Mouse (Mus musculus): ENCODE data around the gene Dbi.
A peak's percentile ranks its signal among the peaks of the same experiment; 100 is the strongest.

Dbi gene

DNA sequence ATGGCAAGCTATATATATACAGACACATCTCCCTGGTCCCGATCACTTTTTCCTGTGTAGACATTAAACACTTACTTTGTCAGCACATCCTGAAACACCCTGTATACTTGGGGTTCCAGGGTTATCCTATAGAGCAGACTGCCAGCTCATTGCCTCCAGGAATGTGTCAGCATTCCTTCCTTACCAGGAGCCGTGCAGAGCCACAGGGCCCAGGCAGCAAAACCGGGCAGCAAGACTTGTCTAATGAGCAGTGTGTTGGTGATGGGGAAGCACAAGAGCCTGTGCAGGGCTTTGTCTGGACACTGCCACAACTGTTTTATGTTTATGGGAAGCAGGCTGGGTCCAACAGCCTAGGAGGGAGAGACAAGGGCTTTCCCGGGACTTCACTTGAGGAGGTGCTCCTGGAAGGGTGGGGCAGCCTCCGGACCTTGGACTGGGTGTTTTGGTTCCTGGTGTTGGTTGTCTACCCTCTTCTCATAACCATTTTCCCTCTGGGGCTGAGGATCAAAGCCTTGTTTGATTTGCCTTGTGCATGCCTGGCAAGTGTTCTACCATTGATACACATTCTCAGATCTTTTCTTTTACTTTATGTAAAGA, 36.9 kb downstream of the Dbi start:
- DNase-seq (ENCODE audit: low spot score in 2 of 2) = no peak

DNA sequence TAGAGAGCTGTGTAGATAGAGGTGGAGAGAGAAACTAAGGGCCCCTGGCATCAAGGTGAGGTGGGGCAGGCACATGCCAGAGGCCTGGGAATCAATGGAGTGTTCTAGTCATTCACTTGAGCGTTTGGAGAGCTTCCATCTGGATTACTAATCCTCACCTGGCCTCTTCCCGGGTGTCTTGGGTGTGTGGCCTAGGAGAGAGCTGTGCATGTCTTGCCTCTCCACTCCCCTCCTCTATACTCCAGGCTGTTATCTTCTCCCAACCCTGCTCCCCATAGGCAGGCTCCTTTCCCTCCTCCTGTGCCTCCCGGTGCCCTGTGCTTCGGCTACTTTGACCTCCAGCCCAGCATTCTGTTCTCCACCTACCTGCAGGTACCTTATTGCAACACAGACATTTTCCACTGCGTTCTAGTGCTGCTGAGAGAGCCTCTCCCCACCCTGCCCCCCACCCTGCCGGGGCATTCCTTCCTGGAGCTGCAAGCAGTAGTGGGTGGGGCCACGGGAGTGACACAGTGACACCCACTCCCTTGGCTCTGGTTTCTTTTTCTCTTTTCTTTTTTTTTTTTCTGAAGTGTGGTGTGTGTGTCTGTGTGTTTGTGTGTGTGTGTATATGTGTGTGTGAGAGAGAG, 37.8 kb downstream of the Dbi start:
- DNase-seq (ENCODE audit: low spot score in 2 of 2) = no peak

DNA sequence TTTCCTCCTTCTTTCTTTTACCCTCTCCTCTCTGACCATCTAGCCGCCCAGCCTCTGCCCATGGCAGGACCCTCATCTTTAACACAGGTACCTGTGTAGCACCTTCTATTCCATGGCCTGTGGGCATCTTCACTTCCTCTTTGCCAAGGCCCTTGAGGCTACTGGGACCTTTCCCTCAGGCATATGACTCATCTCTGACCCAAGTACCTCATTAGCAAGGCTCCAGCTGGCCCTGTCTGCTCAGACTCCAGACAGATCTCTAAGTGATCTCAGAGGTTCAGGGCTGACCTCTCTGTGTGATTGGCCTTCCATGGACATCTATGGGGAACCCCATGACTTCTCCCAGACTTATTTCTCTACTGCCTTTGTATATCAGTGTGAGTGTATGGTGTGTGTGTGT, 40.2 kb downstream of the Dbi start:
- no peak for DNase-seq (ENCODE audit: low spot score in 2 of 2)

DNA sequence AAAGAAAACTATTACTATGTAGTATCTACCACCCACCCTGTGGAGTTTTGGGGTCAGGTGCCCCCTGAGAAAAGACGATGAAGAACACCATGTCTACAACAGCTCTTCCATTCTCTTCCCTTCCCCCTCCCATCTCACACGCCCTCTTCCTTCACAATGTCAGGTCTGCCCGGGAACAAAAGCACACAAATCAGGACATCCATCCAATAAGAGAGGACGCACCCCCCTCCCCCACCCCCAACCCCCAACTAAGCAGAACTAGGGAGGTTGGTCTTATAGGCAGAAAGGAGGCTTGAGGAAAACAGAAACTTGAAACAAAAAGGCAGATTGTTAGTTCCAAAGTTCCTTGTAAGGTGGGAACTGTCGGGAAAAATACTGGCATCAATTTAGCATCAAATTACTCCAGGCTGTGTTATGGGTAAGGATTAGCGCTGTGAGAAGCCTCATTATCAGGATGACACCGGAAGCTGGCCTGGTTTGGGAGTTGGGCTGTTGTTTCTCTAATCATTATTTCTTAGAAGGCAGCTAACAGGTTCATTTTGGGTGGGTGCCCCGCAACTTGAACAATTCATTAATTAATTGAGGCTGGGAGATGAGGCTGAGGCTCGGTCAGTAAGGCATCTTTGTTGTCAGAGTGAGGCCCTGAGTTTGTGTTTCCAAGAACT, 43.0 kb downstream of the Dbi start:
- DNase-seq (ENCODE audit: low spot score in 2 of 2) = no peak

DNA sequence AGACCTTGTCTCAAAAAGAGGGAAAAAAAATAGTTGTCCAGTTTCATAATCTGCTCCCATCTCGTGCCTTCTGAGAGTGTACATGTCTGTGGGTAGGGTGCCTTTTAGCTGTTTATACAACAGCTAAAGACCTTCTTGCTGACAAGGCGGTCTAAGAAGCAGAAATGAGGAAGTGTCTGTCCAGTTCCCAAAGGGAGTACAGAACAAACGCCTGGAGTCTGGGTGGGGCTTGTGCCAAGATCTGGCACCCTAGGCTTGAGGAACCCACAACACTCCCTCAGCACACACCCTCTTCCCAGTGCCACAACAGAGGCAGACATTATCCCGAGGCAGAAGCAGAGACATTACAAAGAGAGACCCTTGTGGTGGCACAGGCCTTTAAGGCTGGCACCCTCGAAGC, 45.4 kb downstream of the Dbi start:
- DNase-seq (ENCODE audit: low spot score in 2 of 2) = peak in 1 of 2 experiments; percentile 62

DNA sequence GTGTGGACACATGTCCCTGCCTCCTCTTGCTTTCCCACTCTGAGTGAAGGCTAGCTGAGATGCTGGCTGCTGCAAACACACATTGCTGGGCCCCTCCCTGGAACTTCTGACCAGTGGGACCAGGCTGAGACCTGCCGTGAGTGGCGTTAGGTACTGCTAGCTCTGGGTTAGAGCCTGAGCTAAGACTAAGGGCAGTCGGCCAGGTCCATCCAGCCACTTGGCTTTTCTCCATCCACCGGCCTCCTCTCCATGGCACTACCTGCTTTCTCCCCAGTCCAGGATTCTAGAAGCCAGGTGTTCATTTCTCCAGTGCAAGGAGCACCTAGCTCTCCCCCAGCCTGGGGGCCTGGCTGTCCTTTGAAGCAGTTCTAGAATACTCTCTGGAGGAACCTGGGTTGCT, 45.9 kb downstream of the Dbi start:
- no peak for DNase-seq (ENCODE audit: low spot score in 2 of 2)

DNA sequence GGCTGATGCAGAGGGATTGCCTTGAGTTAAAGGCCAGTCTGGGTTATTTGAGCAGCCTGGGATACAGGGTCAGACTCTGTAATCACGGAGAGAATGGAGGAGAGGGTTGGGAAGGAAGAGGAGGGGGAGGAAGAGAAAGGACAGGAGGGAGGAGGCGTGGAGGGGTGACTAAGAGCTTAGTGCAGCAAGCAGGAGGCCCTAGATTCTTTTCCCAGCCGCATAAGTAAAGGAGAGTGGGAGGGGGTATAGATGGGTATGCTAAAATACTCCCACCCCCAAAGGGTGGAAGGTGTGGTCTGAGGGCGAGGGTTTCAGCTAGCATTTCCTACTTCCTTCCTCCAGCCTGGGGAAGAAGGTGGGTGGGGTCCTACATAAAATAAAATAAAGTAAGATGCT, 46.6 kb downstream of the Dbi start:
- no peak for DNase-seq (ENCODE audit: low spot score in 2 of 2)

DNA sequence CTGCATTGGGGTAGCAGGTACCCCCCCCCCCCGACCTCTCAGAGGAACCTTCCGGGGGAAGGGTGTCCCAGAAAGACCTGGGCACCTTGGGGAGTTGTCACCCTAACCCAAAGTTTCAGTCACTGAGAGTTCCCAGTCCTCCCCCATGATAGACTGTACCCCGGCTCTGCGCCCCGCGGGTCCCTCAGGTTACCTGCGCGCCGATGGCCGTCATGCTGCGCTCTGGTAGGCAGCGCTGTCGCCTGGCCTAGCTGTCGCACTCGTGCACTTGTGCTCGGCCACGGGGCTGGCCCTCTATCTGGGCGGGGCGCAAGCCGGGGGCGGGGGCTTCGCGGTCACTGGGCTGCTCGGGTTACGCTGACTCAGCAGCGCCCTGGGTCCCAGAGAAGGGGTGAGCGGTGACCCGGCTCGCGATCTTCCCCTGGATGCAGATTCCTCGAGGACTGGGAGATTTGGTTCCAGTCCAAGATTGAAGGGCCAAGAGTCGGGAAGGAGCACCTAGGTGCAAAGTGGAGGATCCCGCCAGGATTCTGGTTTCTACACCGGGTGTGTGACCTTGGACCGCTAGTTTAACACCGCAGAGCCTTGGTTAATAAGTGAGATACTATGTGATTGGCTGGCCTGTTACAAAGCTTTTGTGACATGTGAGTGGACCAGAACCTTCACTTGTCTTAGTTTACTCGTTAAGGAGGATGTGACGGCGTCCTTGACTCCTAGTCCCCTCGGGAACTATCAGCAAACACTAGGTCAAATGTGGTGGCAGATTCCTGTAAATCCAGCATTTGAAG, 47.2 kb downstream of the Dbi start, which contains the start of gene Tmem37:
TSS of gene Tmem37 (minus strand) at position 556 of the 788 bp plus-strand sequence.
- peak; percentile 64 to 66 for DNase-seq (ENCODE audit: low spot score in 2 of 2)

DNA sequence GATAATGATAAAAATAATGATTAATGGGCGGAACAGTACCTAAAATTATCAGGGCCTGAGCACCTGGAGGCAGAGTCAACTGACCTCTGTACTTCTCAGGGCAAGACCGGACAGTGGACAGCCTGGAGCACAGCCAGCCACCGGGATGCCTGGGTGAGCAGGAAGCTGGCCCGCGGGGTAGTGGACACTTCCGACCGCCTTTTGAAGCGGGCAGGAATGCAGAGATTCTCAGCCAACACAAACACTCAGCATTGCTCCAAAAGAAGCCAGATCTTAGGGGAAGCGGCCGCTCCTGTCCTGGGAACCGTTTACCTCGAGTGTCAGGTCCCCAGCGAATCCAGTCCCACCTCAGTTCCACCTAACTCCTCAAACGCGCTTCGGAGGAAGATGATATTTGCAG, 48.0 kb downstream of the Dbi start:
- DNase-seq (ENCODE audit: low spot score in 2 of 2) = no peak

DNA sequence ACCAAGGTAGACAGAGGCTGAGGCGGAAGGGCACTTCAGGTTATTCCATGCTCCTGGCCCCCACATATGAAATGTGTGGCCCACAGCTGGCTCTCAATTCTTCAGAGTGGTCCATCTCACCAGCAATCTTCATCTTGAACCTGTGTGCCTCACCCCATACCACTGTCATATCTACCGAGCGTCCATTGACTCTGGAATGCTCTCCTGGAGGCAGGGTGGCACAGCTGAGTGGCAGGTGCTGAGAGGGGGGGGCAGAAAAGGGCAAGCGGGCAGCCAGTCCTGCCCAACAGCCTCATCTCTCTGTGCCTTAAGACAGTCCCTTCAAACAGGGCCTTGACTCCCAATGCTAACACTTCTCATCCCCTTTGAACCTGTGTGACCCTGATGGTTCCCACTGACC, 49.7 kb downstream of the Dbi start:
- no peak for DNase-seq (ENCODE audit: low spot score in 2 of 2)

DNA sequence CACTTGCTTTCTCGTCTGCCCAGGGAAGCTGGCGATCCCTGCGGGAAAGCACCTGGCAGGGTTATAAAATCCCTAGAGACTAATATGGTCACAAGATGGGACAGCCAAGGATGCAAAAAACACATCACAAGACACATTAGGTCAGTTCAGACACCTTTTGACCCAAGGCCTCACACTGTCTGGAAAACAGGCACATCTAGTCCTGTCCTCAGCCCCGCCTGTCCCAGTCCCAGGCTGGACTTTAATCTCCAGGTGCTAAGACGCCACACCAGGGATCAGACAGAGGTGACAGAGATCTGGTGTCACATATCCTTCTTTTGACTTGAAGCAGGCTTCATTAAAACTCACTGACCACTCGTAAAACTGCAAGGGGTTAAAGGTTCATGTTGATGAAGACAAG, 50.7 kb downstream of the Dbi start:
- DNase-seq (ENCODE audit: low spot score in 2 of 2) = no peak

DNA sequence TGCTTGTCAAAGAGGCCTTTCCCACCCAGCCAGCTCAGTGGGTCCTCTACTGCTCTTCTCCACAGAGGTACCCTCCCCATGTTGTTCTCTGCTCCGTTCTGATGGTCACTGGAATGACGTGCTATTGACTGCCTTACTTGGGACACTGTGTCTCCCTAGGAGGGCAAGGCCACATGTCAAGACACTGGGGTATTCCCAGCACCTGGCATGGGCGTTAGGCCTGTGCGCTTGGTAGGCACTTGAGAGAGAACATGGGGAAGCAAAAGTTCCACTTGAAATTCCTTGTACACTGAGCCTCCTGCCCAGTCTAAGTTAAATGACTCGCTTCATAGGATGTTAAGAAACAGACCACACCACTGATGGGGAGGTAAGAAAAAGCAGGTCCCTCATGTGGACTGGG, 51.8 kb downstream of the Dbi start:
- no peak for DNase-seq (ENCODE audit: low spot score in 2 of 2)

DNA sequence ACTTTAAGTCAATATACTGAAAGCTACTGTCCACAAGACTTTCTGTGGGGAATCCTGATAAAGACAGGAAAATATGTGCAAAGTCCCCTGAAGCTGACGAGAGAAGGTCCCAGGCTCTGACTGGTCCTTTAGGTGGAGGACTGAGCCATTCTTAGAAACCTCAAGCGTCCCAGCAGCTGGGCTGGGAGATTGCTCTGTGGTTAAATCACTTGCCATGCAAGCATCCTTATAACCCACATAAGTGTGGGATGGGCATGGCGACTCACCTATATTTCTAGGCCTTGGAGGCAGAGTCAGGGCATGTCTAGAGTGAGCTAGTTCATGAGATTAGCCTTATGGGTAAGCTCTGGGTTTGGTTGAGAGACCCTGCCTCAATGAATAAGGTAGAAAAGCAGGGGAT, 54.3 kb downstream of the Dbi start:
- no peak for DNase-seq (ENCODE audit: low spot score in 2 of 2)

DNA sequence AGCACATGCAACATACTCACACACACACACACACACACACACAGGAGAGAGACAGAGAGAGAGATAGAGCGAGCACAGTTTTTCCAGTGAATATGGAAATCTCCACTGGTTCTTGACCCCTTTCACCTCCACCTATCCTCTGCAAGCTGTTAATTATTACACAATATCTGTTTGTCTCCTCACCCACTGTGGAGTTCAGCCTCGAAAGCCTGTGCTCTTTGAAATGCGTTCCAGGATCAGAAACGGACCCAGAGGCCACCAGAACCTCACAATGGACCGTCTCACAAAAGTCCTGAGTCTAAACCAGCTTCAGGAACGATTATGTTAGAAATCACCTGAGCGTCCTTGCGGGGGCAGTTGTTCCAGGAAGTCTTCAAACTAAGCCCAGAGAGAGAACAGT, 54.7 kb downstream of the Dbi start:
- DNase-seq (ENCODE audit: low spot score in 2 of 2) = no peak

DNA sequence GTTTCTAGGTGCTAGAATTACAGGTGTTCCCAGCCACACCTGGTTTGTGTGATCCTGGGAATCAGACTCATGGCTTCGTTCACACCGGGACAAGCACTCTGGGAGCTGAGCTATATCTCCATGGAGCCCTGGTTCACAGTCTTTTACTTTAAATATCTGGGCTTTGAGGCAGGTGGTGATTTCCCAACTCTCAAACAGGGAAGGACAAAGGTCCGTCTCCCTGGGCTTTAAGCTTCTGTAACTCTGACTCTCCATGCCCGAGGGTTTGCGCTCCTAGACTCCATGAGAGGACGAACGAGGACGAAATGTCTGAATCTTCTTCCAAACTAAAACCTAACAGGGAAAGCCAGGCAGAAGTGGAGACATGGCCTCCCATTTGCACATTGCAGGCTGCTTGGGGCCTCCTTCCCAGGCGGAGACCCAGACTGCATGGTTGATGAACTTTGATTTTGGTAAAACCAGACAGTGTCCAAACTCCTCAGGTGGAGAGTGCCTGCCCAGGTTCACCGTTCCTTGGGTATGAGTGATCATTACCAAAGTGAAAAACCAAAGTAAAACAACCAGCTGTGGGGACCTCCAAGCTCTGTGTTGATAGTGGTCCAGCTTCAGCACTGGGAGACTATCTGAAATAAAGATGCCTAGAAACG, 56.7 kb downstream of the Dbi start:
- no peak for DNase-seq (ENCODE audit: low spot score in 2 of 2)

Measured in heart, adult 9 months (tissue).